Mouse (Mus musculus) liver, postnatal 0 days (tissue): ENCODE results near the gene Dnajc27. TPM values are rescaled to one million over a fixed set of nuclear protein-coding genes. Genes with fewer than 3 reads are reported as not detected.

Experiments
- ATAC-seq: fragments of 200-750 bp; cut with Nextera tagmentation; 2 replicates; pipeline ENCODE4 v1.8.0; 2017; ENCODE audit warnings: mild to moderate bottlenecking, moderate library complexity
- DNase-seq: peaks from one replicate; pipeline ENCODE4 v3.0.0-alpha.2; 2016
- H3K27ac ChIP-seq: fragments of 300-500 bp; sonication (generic); 2 replicates; pipeline ENCODE4 v1.5.1; 2014; ENCODE audit warnings: antibody characterized with exemption, moderate library complexity, mild to moderate bottlenecking, low read depth
- H3K27me3 ChIP-seq: fragments of 300-500 bp; sonication (generic); 2 replicates; pipeline ENCODE4 v1.6.1; 2014; ENCODE audit warnings: low read length, control low read depth, mixed read lengths; ENCODE audit not compliant: insufficient read depth
- H3K36me3 ChIP-seq: fragments of 300-500 bp; sonication (generic); replicated peaks from 2 replicates; pipeline ENCODE4 v1.6.1; 2014; ENCODE audit warnings: mild to moderate bottlenecking, control low read depth, low read length, moderate library complexity, mixed read lengths; ENCODE audit not compliant: insufficient read depth
- H3K4me1 ChIP-seq: fragments of 300-500 bp; sonication (generic); 2 replicates; pipeline ENCODE4 v1.6.1; 2014; ENCODE audit warnings: antibody characterized with exemption, mild to moderate bottlenecking, control low read depth; ENCODE audit not compliant: insufficient read depth
- H3K4me2 ChIP-seq: fragments of 300-500 bp; sonication (generic); 2 replicates; pipeline ENCODE4 v1.6.1; 2014; ENCODE audit warnings: low read depth, mild to moderate bottlenecking, low read length, moderate library complexity, mixed read lengths
- H3K4me3 ChIP-seq: fragments of 300-500 bp; sonication (generic); 2 replicates; pipeline ENCODE4 v1.5.1; 2014; ENCODE audit warnings: low read depth, low read length
- H3K9ac ChIP-seq: fragments of 300-500 bp; sonication (generic); replicated peaks from 2 replicates; pipeline ENCODE4 v1.6.1; 2014; ENCODE audit warnings: mild to moderate bottlenecking, moderate library complexity
- H3K9me3 ChIP-seq: fragments of 300-500 bp; sonication (generic); 2 replicates; pipeline ENCODE4 v1.6.1; 2016; ENCODE audit warnings: mild to moderate bottlenecking, control low read depth, low read length, mixed read lengths
- CTCF ChIP-seq: sonication (generic); IDR thresholded peaks from 2 replicates; pipeline ENCODE4 v1.5.1; 2016; ENCODE audit warnings: antibody characterized with exemption, low read depth
- EP300 ChIP-seq: IDR thresholded peaks from 2 replicates; pipeline ENCODE4 v1.6.1; 2016; ENCODE audit warnings: antibody characterized with exemption, low read depth, mild to moderate bottlenecking
- WGBS: fragments of 180-500 bp; shearing (Covaris S2); extraction: QIAGEN DNeasy Blood & Tissue Kit; methylation state at CpG from one replicate; pipeline ENCODE4 v1.1.7; 2014; ENCODE audit not compliant: insufficient replicate concordance; 5-methylcytosine and 5-hydroxymethylcytosine counted together
- polyA plus RNA-seq: library from polyadenylated mRNA; unstranded; fragments of >200 nt; fragmentation: Nextera tagmentation; extraction: Ambion mirVana; gene quantifications from 2 replicates; pipeline ENCODE4 v1.2.1, GENCODE M21; 2015

Dnajc27 gene
- polyA plus RNA-seq, 1 experiment from 2014 or later = 0.59 TPM

DNA sequence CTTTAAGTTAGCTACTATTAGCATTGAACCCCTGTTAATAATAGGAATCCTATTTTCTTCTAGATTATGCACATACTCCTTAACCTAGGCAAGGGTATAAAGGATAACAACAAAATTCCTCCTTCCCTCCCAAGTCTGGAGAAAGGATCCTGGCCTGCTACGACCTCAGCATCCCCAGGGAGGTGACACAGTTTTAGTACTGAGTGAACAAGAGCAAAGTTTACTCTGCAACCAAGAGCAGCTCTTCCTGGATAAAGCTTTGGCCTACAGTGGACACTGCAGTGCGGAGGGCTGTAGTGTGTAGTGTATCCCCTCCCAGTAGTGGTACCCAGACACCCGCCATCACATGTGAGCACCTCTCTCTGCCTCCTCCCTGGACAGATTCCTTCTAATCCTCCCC is 69.6 kb downstream of the Dnajc27 start:
- H3K36me3 ChIP-seq = no peaks in the 10 kb centered on the region
- H3K9ac ChIP-seq = no peak overlapping the region
- no peaks in the 10 kb centered on the region for H3K9me3 ChIP-seq
- TF ChIP-seq EP300 (no peak), CTCF (no peak)
- DNase-seq (no peak), ATAC-seq (no peak)
- 85% methylated on average over 3 of the region's 3 CpGs for WGBS
- H3K4me3 ChIP-seq = no peak overlapping the region
- no peaks in the 10 kb centered on the region for H3K27me3 ChIP-seq
- H3K4me1 ChIP-seq = no peaks in the 10 kb centered on the region
- no peak overlapping the region for H3K4me2 ChIP-seq
- H3K27ac ChIP-seq = no peak overlapping the region

DNA sequence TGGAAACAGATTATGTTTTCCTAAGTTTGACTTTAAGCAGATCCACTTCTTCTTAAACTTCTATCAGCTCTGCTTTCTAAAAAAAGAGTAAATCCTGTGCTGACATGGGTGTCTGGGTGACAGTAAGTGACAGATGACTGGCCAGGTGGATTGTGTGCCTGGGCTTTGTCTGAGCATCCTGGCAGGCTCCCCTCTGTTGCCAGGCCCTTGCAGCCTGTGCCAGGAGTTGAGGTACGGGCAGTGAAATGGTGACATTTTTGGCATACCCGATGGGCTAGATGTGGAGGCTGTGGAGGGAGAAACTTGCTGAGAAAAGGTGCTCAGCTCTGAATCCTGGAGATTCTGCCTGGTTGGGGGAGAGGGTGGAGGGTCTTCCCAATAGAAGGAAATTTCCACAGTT is 75.1 kb downstream of the Dnajc27 start:
- DNase-seq (no peak), ATAC-seq (no peak)
- Histone ChIP-seq H3K4me2 (no peak overlapping the region), H3K36me3 (no peaks in the 10 kb centered on the region), H3K9me3 (no peaks in the 10 kb centered on the region), H3K4me3 (no peak overlapping the region), H3K27ac (no peak overlapping the region), H3K9ac (no peak overlapping the region), H3K4me1 (no peaks in the 10 kb centered on the region), H3K27me3 (no peaks in the 10 kb centered on the region)
- TF ChIP-seq CTCF (no peak), EP300 (no peak)
- 62% methylated on average over 2 of the region's 2 CpGs for WGBS

DNA sequence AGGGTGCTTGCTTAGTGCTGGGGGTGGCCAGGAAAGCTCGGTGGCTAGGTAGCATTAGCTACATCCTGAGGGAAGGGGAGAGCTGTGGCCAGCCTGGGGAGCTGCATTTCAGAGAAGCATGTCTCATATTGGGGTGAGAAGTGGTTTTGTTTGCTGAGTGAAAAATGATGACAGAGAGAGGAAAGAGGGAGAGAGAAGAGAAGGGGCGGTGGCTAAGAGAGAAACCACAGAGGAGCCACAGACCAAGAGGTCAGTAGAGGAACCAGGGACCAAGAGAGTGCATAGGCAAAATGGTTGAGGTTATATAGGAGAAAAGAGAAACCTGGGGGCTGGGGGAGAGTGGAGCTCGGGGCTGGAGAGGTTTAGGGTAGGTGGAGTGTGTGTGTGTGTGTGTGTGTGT is 75.8 kb downstream of the Dnajc27 start:
- Histone ChIP-seq H3K27me3 (no peaks in the 10 kb centered on the region), H3K36me3 (no peaks in the 10 kb centered on the region), H3K4me3 (no peak overlapping the region), H3K27ac (no peak overlapping the region), H3K4me1 (no peaks in the 10 kb centered on the region), H3K9me3 (no peaks in the 10 kb centered on the region), H3K4me2 (no peak overlapping the region), H3K9ac (no peak overlapping the region)
- DNase-seq = no peak
- TF ChIP-seq EP300 (no peak), CTCF (no peak)
- ATAC-seq = no peak
- WGBS = 20% methylated on average over 3 of the region's 3 CpGs

DNA sequence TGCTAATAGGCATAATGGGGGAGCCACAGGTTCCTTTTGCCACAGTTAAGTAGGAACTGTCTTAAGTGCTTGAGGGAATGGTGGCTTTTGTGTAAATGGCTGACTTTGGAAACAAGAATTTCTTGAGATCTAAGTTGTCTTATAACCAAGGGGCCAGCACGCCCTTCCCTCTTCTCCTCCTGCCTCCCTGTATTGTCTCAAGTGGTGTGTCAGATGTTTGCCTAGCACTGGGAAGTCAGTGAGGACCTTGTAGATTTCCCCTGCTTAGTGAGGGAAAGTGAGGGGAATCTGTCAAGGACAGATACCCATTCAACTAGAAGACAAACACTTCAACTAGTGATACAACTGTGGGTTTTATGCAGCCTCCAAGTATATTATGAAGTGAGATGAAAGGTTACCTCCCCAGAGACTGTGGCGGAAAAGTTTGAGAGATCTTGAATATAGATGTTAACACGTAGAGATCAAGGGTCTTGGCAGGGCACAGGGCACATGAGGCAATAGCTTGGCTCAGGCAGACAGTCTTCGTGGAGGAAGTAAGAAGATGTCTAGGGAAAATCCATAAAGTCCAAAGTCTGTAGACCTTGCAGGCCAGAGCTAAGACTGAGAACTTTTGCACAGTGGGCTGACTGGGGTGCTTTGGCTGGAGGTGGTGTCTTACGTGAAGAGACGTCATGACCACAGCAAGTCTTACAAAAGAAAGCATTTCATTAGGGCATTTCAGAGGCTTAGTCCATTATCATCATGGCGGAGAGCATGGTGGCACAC is 76.7 kb downstream of the Dnajc27 start:
- Histone ChIP-seq H3K36me3 (no peaks in the 10 kb centered on the region), H3K4me3 (no peak overlapping the region), H3K9ac (no peak overlapping the region), H3K27ac (no peak overlapping the region), H3K4me1 (no peaks in the 10 kb centered on the region), H3K4me2 (no peak overlapping the region), H3K27me3 (no peaks in the 10 kb centered on the region), H3K9me3 (no peaks in the 10 kb centered on the region)
- no peak for TF ChIP-seq EP300
- ATAC-seq = no peak
- WGBS = 80% methylated on average over 7 of the region's 7 CpGs
- DNase-seq = no peak

Other genes with a start within 250 kb of the Dnajc27 start
- gene Pomc, start 127.6 kb upstream of the Dnajc27 start, polyA plus RNA-seq = 0.40 and 0.73 TPM in 2 replicates
- 0.04 and 0.05 TPM in 2 replicates for gene Efr3b, start 43.7 kb upstream of the Dnajc27 start, polyA plus RNA-seq
- gene Adcy3, start 50.5 kb downstream of the Dnajc27 start, polyA plus RNA-seq = 0.75 and 0.78 TPM in 2 replicates
- gene Ptrhd1, start 151.4 kb downstream of the Dnajc27 start, polyA plus RNA-seq = 2.7 and 2.8 TPM in 2 replicates
- 3.9 and 4.7 TPM in 2 replicates for gene Cenpo, start 151.7 kb downstream of the Dnajc27 start, polyA plus RNA-seq